Mouse (Mus musculus) embryonic facial prominence, embryonic 15.5 days (tissue): Measurements from ENCODE around the gene Fbxw10. TPM values are rescaled to one million over a fixed set of nuclear protein-coding genes. Genes with fewer than 3 reads are reported as not detected.

Experiments used
- ATAC-seq: fragments of 200-750 bp; cut with Nextera tagmentation; 2 replicates; pipeline ENCODE4 v1.8.0; 2017; ENCODE audit warnings: low read depth, moderate TSS enrichment; ENCODE audit not compliant: insufficient number of reproducible peaks, low FRiP score, low TSS enrichment
- H3K27ac ChIP-seq: fragments of 300-500 bp; sonication (generic); replicated peaks from 2 replicates; pipeline ENCODE4 v1.5.1; 2015; ENCODE audit warnings: mild to moderate bottlenecking, inconsistent platforms
- H3K27me3 ChIP-seq: fragments of 300-500 bp; sonication (generic); 2 replicates; pipeline ENCODE4 v1.6.1; 2015; ENCODE audit warnings: inconsistent platforms
- H3K36me3 ChIP-seq: fragments of 300-500 bp; sonication (generic); 2 replicates; pipeline ENCODE4 v1.6.1; 2015; ENCODE audit warnings: mild to moderate bottlenecking, inconsistent platforms
- H3K4me1 ChIP-seq: fragments of 300-500 bp; sonication (generic); 2 replicates; pipeline ENCODE4 v1.6.1; 2015; ENCODE audit warnings: inconsistent platforms
- H3K4me2 ChIP-seq: fragments of 300-500 bp; sonication (generic); replicated peaks from 2 replicates; pipeline ENCODE4 v1.6.1; 2015; ENCODE audit warnings: mild to moderate bottlenecking, inconsistent platforms
- H3K4me3 ChIP-seq: fragments of 300-500 bp; sonication (generic); replicated peaks from 2 replicates; pipeline ENCODE4 v1.5.1; 2015; ENCODE audit warnings: mild to moderate bottlenecking, inconsistent platforms
- H3K9ac ChIP-seq: fragments of 300-500 bp; sonication (generic); 2 replicates; pipeline ENCODE4 v1.6.1; 2015; ENCODE audit warnings: inconsistent platforms
- H3K9me3 ChIP-seq: fragments of 300-500 bp; sonication (generic); replicated peaks from 2 replicates; pipeline ENCODE4 v1.6.1; 2016; ENCODE audit warnings: inconsistent platforms
- WGBS: fragments of 180-500 bp; shearing (Covaris S2); methylation state at CpG from one replicate; pipeline ENCODE4 v1.1.7; 2015; 5-methylcytosine and 5-hydroxymethylcytosine counted together
- polyA plus RNA-seq: library from polyadenylated mRNA; unstranded; fragments of >200 nt; fragmentation: Nextera tagmentation; extraction: Ambion mirVana; gene quantifications from 2 replicates; pipeline ENCODE4 v1.2.1, GENCODE M21; 2015

Fbxw10 gene
- polyA plus RNA-seq, 1 experiment from 2014 or later: 1.1 TPM

- Histone ChIP-seq H3K4me1 (peaks cover 12% of the 10 kb centered on the region), H3K36me3 (peaks cover 21% of the 10 kb centered on the region), H3K9me3 (no peaks in the 10 kb centered on the region), H3K27ac (no peak overlapping the region), H3K27me3 (no peaks in the 10 kb centered on the region), H3K4me3 (no peak overlapping the region), H3K4me2 (no peak overlapping the region), H3K9ac (no peak overlapping the region)
- no peak for ATAC-seq
- WGBS: 81% methylated on average over 5 of the region's 5 CpGs
Measured at GRCm38 (mm10) chr11:62844562-62844961, 2.3 kb upstream of the Fbxw10 start.

GRCm38 (mm10) chr11:62845730-62846129 lies 1.1 kb upstream of the Fbxw10 start:
- Histone ChIP-seq H3K9me3 (no peaks in the 10 kb centered on the region), H3K36me3 (peaks cover 11% of the 10 kb centered on the region; the same call in 1 of the 2 replicates), H3K4me3 (no peak overlapping the region), H3K27me3 (no peaks in the 10 kb centered on the region), H3K4me2 (no peak overlapping the region), H3K4me1 (peaks cover 12% of the 10 kb centered on the region), H3K27ac (no peak overlapping the region), H3K9ac (no peak overlapping the region)
- WGBS: 60% methylated on average over 3 of the region's 3 CpGs
- ATAC-seq: no peak

- Histone ChIP-seq H3K36me3 (no peaks in the 10 kb centered on the region), H3K4me1 (peaks cover 12% of the 10 kb centered on the region), H3K4me3 (no peak overlapping the region), H3K4me2 (peak overlapping the region; percentile 42), H3K27ac (peak overlapping the region; percentile 73; the same call in 1 of the 2 replicates), H3K27me3 (no peaks in the 10 kb centered on the region), H3K9me3 (no peaks in the 10 kb centered on the region), H3K9ac (no peak overlapping the region)
- no peak for ATAC-seq
- WGBS: 34% methylated on average over 4 of the region's 4 CpGs
Measured at GRCm38 (mm10) chr11:62847655-62848191, 854 bp downstream of the Fbxw10 start.

GRCm38 (mm10) chr11:62848301-62848700 lies 1.4 kb downstream of the Fbxw10 start:
- Histone ChIP-seq H3K36me3 (no peaks in the 10 kb centered on the region), H3K27ac (no peak overlapping the region), H3K4me3 (no peak overlapping the region), H3K9ac (no peak overlapping the region), H3K4me2 (no peak overlapping the region), H3K4me1 (peaks cover 12% of the 10 kb centered on the region), H3K27me3 (no peaks in the 10 kb centered on the region), H3K9me3 (no peaks in the 10 kb centered on the region)
- 28% methylated on average over 2 of the region's 2 CpGs for WGBS
- ATAC-seq: no peak

GRCm38 (mm10) chr11:62851199-62851598 lies 4.3 kb downstream of the Fbxw10 start:
- Histone ChIP-seq H3K9me3 (no peaks in the 10 kb centered on the region), H3K27ac (no peak overlapping the region), H3K4me2 (no peak overlapping the region), H3K4me1 (peaks cover 12% of the 10 kb centered on the region), H3K4me3 (no peak overlapping the region), H3K36me3 (no peaks in the 10 kb centered on the region), H3K9ac (no peak overlapping the region), H3K27me3 (no peaks in the 10 kb centered on the region)
- WGBS: 66% methylated on average over 1 of the region's 1 CpGs
- no peak for ATAC-seq

GRCm38 (mm10) chr11:62853334-62853733 lies 6.5 kb downstream of the Fbxw10 start:
- no peak overlapping the region for H3K9ac ChIP-seq
- H3K9me3 ChIP-seq: no peaks in the 10 kb centered on the region
- no peak overlapping the region for H3K4me2 ChIP-seq
- WGBS: 81% methylated on average over 6 of the region's 6 CpGs
- H3K36me3 ChIP-seq: no peaks in the 10 kb centered on the region
- no peaks in the 10 kb centered on the region for H3K27me3 ChIP-seq
- no peak for ATAC-seq
- no peaks in the 10 kb centered on the region for H3K4me1 ChIP-seq
- H3K4me3 ChIP-seq: no peak overlapping the region
- H3K27ac ChIP-seq: no peak overlapping the region

- H3K4me2 ChIP-seq: no peak overlapping the region
- no peak overlapping the region for H3K4me3 ChIP-seq
- no peaks in the 10 kb centered on the region for H3K9me3 ChIP-seq
- 76% methylated on average over 4 of the region's 4 CpGs for WGBS
- no peak for ATAC-seq
- H3K36me3 ChIP-seq: no peaks in the 10 kb centered on the region
- 0 out of 2 replicates have a peak, but pooled peaks cover 3% of the 10 kb centered on the region for H3K4me1 ChIP-seq
- H3K27me3 ChIP-seq: no peaks in the 10 kb centered on the region
- H3K27ac ChIP-seq: no peak overlapping the region
- no peak overlapping the region for H3K9ac ChIP-seq
Measured at GRCm38 (mm10) chr11:62865562-62865961, 18.7 kb downstream of the Fbxw10 start.

- no peak for ATAC-seq
- H3K9me3 ChIP-seq: no peaks in the 10 kb centered on the region
- H3K27me3 ChIP-seq: no peaks in the 10 kb centered on the region
- no peak overlapping the region for H3K4me2 ChIP-seq
- H3K36me3 ChIP-seq: no peaks in the 10 kb centered on the region
- H3K27ac ChIP-seq: no peak overlapping the region
- 75% methylated on average over 7 of the region's 7 CpGs for WGBS
- H3K4me3 ChIP-seq: no peak overlapping the region
- no peak overlapping the region for H3K9ac ChIP-seq
- H3K4me1 ChIP-seq: 0 out of 2 replicates have a peak, but pooled peaks cover 3% of the 10 kb centered on the region
Measured at GRCm38 (mm10) chr11:62866685-62867084, 19.8 kb downstream of the Fbxw10 start.

- Histone ChIP-seq H3K9me3 (no peaks in the 10 kb centered on the region), H3K9ac (no peak overlapping the region), H3K27ac (0 out of 2 replicates have a peak overlapping the region, but pooled peaks have one; percentile 35), H3K27me3 (no peaks in the 10 kb centered on the region), H3K36me3 (no peaks in the 10 kb centered on the region), H3K4me3 (no peak overlapping the region), H3K4me2 (no peak overlapping the region), H3K4me1 (0 out of 2 replicates have a peak, but pooled peaks cover 3% of the 10 kb centered on the region)
- no peak; the same call in 1 of the 2 replicates for ATAC-seq
- 42% methylated on average over 5 of the region's 5 CpGs for WGBS
Measured at GRCm38 (mm10) chr11:62869201-62869600, 22.3 kb downstream of the Fbxw10 start.

- 0 out of 2 replicates have a peak, but pooled peaks cover 3% of the 10 kb centered on the region for H3K4me1 ChIP-seq
- H3K9ac ChIP-seq: no peak overlapping the region
- H3K4me2 ChIP-seq: no peak overlapping the region
- H3K27ac ChIP-seq: no peak overlapping the region
- H3K27me3 ChIP-seq: no peaks in the 10 kb centered on the region
- H3K36me3 ChIP-seq: no peaks in the 10 kb centered on the region
- whole genome bisulfite sequencing: 77% methylated on average over 8 of the region's 8 CpGs
- H3K9me3 ChIP-seq: no peaks in the 10 kb centered on the region
- ATAC-seq: no peak
- no peak overlapping the region for H3K4me3 ChIP-seq
Measured at GRCm38 (mm10) chr11:62869715-62870371, 23.0 kb downstream of the Fbxw10 start.

- H3K4me3 ChIP-seq: no peak overlapping the region
- no peak for ATAC-seq
- no peaks in the 10 kb centered on the region for H3K36me3 ChIP-seq
- H3K27me3 ChIP-seq: no peaks in the 10 kb centered on the region
- H3K4me2 ChIP-seq: no peak overlapping the region
- no peak overlapping the region for H3K9ac ChIP-seq
- no peaks in the 10 kb centered on the region for H3K9me3 ChIP-seq
- no peak overlapping the region for H3K27ac ChIP-seq
- WGBS: 74% methylated on average over 9 of the region's 9 CpGs
- H3K4me1 ChIP-seq: 0 out of 2 replicates have a peak, but pooled peaks cover 3% of the 10 kb centered on the region
Measured at GRCm38 (mm10) chr11:62873479-62873878, 26.6 kb downstream of the Fbxw10 start.

GRCm38 (mm10) chr11:62875696-62876095 lies 28.8 kb downstream of the Fbxw10 start:
- no peaks in the 10 kb centered on the region for H3K27me3 ChIP-seq
- no peak for ATAC-seq
- no peak overlapping the region for H3K4me2 ChIP-seq
- H3K27ac ChIP-seq: no peak overlapping the region
- no peaks in the 10 kb centered on the region for H3K36me3 ChIP-seq
- WGBS: 73% methylated on average over 1 of the region's 1 CpGs
- H3K9ac ChIP-seq: no peak overlapping the region
- H3K4me3 ChIP-seq: no peak overlapping the region
- no peaks in the 10 kb centered on the region for H3K4me1 ChIP-seq
- H3K9me3 ChIP-seq: no peaks in the 10 kb centered on the region
